Mouse (Mus musculus) adrenal gland, adult (tissue): ENCODE measurements around the gene Spata45.

Experiments
- DNase-seq, 2 experiments: peaks; one replicate each; pipeline ENCODE4 v3.0.0; 2022 to 2023; ENCODE audit warnings: low spot score in 1 of 2; ENCODE audit not compliant: inconsistent age in 2 of 2

Gene Spata45

DNA sequence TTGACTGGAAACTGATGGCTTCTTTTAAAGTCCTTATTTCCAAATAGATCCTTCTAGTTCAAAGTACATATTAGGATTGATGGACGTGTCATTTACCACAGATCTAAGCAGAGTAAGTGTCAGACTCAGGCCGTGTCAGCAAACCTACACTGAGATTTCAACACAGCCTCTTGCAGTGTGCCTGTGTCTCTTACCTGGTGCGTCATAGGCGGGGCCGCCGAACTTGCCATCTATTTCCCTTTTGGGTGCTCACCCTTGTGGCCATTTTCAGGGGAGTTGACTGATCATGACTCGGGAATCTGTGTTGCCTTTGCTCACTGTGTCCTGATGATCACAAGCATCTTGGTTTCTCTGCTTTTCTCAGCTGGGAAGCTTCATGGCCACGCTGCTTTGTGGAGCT is 46.8 kb downstream of the Spata45 start:
- no peak for DNase-seq

DNA sequence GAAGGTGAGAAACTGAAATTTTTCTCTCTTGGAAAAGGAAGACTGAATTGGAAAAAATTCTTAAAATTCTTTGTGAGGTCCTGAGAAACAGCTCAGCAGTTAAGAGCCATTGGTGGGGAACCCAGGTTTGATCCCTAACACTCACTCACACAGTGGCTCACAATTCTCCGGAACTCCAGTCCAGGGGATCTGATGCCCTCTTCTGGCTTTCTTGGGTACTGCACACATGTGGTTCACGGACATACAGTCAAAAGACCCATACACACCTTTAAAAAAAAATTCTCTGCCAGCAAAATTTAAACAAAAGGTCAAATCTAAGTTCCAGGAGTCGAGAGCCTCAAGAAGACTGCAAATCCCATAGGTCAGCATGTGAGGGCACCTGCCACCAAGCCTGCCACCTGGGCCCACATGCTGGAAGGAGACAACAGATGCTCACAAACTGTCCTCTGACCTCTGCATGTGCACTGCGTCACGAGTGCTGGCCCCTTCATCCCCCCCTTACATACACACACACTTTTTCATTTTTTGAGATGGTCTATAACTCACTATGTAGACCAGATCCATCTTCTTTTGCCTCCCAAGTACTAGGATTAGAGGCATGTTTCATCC is 48.6 kb downstream of the Spata45 start:
- DNase-seq, result peak; percentile 48 to 79

DNA sequence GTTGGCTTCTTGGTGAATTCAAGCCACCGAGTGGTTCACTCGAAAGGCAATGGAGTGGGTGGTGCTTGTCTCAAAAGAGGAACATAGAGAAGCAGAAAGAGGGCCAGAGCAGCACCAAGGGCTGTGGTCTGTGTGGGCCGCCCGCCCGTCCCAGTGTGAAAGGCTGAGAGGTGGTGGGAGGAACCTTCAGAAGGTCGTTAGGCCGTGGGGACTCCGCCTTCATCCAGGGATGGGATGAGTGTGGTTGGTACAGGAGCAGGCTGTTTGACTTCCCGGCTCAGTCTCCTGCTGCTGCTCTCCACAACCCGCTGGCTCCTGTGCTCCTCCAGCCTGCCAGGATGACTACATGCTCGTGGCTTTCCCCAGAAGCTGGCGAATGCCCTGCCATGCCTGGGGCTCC is 49.2 kb downstream of the Spata45 start:
- DNase-seq, result no peak

DNA sequence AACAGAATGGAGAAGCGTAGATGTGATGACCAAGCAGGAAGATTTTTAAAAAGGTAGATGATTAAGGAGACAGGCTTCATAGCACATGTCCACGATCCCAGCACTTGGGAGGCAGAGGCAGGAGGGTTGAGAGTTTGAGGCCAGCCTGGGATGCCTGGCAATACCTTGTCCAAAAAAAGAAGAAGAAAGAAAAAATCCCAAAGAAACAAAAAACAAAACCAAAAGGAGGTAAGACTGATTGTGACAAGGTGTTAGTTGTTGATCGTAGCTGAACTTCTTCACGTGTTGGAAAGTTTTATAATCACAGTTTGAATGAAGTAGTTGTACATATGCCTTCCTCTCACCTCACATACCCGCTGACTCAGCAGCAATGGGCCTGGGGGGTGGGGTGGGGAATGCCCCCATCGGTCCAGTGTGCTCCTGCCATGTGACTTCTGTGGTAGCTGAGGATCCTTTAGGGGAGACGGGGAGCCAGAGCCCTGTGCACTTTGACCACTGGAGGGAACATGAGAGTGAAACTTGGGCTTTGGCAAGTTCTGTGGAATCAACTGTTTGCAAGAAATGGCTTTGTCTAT is 50.0 kb downstream of the Spata45 start:
- no peak for DNase-seq

DNA sequence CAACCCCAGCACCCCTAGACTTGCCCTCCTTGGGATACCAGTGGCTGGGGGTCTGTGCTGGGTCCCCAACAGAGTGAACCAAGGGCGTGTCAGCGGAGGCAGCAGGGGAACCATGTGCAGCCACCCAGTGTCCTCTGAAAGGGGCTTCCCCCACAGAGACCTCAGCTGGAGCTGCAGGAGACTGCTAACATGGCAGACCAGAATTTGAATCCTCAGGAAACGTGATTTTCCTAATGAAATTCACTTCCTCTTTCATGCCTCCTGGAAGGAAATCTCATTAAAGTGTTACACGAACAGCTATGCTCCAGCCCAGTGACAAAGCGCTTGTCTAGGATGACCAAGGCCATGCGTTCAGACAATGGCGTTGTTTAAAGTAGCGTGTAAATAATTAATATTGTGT is 50.5 kb downstream of the Spata45 start:
- no peak for DNase-seq

DNA sequence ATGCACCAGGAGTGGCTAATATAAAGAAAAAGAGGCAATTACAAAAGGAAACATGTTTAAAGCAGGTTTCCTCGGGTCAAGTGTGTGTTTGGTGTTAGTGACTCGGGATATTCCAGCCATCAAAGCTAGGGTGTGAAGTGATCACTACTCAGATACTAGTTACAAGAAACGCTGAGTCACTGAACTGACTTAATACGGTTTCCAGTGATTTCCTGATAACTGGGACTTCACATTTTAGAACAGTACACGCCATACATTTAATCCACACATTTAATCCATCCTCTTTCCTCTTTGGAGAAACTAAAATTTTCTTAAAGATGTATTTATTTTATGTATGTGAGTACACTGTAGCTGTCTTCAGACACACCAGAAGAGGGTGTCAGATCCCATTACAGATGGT is 51.5 kb downstream of the Spata45 start:
- no peak for DNase-seq

DNA sequence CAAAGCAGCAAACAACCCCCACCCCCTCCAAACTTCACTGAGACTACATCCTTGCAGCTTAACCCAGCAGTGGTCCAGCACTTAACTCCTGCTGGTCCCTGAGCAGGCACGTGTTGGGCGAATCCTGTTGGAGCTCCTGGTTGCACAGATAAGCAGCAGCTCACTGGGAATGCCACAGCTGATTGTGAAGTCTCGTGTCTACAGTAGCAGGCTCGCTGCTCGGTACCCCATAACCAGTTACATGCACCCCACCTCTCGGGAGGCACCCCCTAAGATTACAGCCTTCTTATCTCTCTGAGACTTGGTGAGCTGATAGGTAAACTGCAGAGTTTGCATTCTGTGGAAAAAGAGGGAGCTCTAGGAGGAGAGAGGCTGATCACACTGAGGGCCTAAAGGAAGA is 52.9 kb downstream of the Spata45 start:
- no peak for DNase-seq

DNA sequence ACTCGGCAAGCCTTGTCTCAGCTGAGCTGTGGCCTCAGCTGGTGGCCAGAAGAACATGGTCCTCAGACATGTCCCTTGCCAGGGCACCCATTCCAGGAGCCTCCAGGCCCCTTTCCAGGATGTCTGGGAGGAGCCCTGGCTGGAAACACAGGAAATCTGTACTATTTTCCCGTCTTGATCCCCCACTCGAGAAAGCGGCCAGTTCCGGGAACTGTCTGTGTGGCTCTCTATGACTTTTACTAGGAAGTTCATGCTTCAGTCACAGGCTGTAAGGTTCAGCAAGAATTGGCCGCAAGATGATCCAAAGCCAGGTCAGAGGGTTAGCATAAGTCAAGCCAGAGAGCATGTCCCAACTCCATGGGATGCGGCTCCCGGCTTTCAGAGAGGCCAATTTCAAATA is 55.6 kb downstream of the Spata45 start:
- DNase-seq, result no peak
